Mouse (Mus musculus): ENCODE data around the gene Dnajc3.

The Dnajc3 gene

DNA sequence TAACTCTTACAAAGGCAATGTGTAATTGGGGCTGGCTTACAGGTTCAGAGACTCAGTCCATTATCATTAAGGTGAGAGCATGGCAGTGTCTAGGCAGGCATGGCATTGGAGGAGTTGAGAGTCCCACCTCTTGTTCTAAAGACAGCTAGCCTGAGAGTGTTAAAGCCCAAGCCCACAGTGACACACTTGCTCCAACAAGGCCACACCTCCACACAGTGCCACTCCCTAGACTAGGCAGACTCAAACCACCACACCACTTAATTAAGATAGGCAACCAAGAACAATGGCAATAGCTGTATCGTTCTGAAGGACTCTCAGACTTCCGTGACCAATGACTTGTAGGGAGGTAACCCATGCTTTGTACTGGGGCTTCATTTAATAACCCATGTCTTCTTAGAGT, 7.0 kb upstream of the Dnajc3 start:
- DNase-seq (ENCODE audit: low spot score in 2 of 2) = no peak

DNA sequence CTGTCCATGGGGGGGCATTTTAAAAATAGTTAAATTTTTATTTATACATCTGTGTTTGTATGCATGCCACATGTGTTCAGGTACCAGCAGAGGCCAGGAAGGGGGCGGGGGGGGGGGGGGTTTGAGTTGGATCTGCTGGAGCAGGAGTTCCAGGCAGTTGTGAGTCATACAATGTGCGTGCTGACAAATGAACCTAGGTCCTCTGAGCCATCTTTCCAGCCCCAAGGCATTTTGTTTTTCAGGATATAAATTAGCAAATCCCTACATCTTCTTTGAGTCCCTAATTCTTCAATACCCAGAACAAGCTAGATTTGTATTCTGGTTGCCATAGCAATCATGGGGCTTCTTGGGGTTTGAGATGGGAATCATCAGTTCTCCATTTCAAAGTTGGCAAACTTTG, 6.6 kb upstream of the Dnajc3 start:
- DNase-seq (ENCODE audit: low spot score in 2 of 2) = no peak

DNA sequence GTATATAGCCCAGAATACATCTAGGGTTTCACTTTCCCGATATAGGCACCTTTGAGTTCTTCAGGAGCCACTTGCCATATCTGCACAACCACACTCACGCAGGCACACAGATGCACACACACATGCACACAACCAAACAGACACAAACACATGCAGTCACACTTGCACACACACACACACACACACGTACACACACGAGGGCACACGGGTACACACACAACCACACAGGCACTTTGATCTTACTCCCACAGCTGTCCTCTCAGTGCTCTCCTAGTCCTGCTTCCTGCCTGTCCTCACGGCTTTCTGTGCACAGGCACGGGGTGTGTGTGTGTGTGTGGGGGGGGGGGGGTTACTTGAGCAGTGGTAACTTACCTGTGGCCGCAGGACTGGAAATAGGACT, 4.8 kb upstream of the Dnajc3 start:
- DNase-seq (ENCODE audit: low spot score in 2 of 2) = peak in 1 of 2 experiments; percentile 33

DNA sequence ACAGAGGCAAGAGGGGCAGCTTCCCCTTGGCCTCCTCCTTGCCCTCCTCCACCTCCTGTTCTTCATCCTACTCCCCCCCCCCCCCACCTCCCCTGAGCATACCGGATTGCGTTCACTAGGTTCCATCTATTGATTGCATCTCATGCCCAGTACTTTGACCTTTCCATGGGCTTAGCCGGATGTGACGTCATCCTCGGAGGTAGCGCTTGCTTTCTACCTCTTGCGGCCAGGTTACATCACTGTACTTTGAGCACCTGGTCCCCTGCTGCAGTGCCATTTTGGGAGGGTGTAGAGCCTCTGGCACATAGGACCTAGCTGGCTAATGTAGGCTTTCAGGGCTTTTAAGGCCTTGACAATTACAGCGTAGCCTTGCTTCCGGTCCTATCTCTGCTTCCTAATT, 3.1 kb upstream of the Dnajc3 start:
- no peak for DNase-seq (ENCODE audit: low spot score in 2 of 2)

DNA sequence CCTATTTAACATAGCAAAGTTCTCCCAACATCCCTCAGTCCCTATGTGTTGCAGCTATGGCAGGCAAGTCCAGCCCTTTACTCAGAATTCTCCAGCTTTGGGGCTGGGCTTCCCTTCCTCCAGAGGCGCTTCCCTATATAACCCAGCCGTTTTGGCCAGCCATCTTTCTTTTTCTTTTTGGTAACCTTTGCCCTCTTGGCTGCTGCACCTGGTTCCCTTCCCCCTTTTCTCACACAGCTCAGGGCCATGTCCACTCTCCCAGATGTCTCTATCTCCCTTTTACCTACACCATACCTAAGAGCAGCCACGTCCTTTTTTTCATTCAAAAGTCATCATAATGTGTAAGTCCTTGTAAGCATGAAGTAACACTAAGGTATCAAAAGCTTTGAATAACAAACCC, 1.5 kb upstream of the Dnajc3 start:
- DNase-seq (ENCODE audit: low spot score in 2 of 2) = no peak

DNA sequence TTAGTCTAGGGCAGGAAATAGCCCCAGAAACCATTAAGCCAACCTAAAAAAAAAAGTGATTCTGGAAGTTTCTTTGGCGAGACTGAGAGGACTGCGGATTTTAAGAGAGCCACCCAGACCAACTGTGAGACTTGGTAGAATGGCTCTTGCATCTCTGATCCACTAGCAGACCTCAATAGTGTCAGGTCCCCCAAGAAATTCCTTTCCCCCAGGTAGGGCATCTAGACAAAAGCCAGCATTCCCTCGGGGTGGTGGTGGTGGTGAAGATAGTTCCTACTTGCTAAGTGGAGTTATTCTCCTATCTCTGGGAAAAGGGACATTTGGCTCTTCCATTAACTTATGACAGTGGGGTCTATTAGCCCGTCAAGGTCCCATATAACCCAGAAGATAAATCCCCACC, 824 bp upstream of the Dnajc3 start:
- no peak for DNase-seq (ENCODE audit: low spot score in 2 of 2)

DNA sequence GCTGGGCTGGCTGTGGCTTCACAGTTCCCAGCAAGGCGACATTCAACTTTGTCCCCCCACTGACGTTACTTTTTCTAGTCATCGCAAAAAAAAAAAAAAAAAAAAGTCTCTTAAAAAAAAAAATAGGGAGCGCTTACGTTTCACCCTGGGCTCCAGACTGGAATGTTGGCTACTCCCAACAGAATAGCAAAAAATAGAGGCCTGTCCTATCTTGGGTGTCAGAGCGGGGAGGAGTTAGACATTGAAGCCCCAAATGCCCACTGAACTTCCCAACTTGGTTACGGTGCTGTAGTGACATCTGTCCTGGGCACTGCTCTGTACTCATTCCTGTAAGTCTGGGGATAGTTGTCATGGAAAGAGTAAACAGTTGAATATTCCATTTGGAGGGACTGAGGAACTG, 775 bp downstream of the Dnajc3 start:
- no peak for DNase-seq (ENCODE audit: low spot score in 2 of 2)

DNA sequence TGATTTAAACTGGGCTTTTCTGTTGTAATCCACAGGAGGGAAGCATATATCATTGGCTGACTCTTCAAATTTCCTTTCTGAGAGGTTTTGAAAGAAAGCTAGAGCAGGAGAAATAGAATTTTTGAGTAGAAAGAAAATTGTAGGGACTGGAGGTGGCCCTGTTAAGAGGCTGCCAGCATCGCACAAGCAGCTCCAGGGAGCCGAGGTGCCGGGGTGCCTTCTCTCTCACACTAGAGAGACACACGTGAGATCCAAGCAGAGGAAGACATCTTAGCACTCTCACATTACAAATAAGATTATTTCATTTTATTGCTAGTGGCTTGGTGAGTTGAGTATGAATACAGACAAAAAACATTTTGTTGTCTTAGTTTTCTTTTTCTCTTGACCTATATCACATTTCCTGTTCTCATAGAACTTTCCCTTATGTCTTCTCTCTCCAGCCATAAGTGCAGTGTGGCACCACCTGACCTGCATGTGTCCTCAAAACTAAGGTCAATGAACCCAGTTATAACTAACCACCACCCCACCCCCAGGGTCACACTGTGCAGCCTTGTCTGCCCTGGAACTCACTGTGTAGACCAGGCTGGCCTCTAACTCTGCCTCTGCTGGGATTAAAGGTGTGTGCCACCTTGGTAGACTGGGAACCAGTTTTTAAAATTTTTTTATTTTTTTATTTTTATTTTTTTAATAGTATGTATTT, 3.2 kb downstream of the Dnajc3 start:
- DNase-seq (ENCODE audit: low spot score in 2 of 2) = peak in 1 of 2 experiments; percentile 42

DNA sequence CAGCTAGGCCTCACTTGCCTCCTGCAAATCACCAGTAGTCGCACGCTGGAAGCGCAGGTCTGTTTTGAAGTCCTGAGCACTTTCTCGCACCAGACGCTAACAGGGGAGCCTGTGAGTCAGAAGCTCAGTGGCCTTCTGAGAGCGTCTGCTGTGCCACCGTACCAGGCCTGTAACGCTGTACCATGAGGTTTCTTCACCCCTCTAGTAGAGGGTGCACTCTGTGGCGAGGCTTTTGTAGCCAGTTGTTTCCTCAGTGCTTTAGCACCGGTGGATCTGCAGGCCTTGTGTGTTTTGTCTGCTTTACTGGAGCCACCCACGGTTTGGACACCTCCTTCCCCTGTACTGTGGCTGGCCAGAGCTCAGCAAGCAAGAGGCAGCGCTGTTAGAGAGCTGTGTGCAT, 4.3 kb downstream of the Dnajc3 start:
- DNase-seq (ENCODE audit: low spot score in 2 of 2) = no peak

DNA sequence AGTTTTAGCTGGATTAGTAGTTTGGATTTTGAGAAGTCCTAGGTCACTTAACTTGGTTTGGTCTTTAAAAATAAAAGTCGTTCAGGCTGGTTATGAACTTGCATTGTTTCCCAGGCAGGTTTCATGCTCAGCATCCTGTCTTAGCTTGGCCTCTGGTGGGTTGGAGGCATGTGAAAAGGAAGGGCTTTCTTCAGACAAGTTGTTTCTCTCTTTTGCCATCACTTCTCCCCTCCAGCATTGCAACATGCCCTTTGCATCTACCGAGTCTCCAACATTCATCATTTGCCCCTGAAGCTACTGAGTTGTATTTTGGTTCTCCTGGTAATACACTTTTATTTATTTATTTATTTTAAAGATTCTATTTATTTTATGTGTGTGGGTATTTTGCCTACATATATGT, 6.9 kb downstream of the Dnajc3 start:
- DNase-seq (ENCODE audit: low spot score in 2 of 2) = no peak

DNA sequence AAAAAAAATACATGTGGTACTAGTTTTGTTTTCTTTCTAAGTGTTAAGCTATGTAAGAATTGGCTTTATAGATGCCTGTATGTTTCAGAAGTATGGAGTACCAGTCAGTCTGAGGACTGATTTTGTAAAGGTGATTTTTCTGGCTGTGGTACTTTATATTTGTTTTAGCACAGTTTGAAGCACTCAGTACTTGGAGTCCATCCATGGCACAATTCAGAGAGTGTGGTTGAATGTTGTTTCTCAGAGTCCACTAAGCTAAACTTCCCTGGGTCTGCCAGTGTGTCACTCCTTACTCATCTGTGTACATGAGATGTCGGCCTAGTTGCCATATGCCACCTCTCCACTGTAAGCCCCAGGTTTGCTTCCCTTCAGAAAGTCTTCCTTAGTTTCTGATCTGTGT, 11.1 kb downstream of the Dnajc3 start:
- DNase-seq (ENCODE audit: low spot score in 2 of 2) = no peak

DNA sequence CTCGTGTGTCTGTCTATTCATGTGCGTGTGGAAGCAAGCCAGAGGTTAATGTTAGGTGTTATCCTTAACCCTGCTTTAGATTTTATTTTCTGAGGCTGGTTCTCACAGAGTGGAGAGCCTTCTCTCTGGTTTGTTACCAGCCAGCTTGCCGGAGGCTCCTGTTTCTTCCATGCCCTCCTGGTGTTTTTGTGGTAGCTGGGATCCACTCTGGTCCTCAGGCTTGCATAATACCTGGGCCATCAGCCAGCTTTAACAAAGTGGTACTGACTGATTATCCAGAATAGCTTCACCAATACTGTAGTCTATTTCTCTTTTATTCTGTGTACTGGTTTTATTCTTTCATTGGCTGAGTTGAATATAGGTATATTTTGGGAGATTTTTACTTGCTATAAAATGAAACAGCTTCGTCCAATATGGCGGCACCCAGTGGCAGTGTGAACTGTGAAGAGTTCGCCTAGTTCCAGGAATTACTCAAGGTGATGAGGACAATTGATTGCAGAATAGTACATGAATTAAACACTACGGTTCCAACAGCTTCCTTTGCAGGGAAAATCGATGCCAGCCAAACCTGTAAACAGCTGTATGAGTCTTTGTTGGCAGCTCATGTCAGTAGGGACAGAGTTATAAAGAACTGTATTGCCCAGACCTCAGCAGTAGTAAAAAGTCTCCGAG, 14.3 kb downstream of the Dnajc3 start:
- DNase-seq (ENCODE audit: low spot score in 2 of 2) = no peak

DNA sequence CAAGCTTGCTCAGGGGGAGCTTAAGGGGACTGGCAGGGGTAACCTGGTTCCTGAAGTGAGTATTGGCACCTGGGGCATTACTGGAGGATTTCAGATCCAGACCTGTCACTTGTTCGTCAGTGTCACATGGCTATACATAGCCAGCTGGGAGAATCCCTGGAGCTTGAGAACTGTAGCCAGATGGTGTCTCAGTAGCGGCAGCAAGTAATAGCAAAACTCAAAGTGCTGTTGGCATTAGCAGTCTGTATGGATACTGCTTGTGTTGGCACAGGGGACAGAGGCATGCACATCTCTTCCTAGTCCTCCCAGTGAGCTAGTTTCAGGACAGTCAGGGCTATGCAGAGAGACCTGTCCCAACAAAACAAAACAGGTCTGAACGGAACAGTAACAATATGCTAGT, 20.2 kb downstream of the Dnajc3 start:
- no peak for DNase-seq (ENCODE audit: low spot score in 2 of 2)

DNA sequence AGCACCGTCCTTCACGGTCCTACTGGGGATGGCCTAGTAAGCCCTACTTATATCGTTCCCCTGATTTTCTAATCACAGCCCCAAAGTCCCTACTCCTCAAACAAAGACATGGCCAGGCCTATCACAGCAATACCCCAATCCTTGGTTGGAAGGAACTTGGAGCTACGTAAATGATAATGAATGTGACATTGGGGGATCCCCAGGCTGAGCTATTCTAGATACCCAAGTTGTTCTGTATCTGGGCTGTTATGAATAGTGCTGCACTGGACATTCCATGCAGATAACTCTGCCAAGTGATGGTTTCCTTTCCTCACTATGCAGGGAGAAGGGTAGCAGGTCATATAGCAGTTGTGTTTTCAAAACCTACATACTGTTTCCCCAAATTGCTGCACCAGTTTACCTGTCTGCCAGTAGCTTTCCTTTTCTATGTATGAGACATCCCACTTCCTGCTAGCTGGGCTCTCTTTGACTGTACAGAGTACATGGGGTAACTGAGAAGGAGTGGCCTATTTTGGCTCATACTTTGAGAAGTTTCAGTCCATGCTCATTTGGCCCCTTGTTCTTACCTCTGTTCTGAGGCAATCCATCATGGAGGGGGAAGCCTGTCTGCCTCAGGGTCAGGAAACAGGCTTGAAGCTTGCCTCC, 27.7 kb downstream of the Dnajc3 start:
- no peak for DNase-seq (ENCODE audit: low spot score in 2 of 2)

DNA sequence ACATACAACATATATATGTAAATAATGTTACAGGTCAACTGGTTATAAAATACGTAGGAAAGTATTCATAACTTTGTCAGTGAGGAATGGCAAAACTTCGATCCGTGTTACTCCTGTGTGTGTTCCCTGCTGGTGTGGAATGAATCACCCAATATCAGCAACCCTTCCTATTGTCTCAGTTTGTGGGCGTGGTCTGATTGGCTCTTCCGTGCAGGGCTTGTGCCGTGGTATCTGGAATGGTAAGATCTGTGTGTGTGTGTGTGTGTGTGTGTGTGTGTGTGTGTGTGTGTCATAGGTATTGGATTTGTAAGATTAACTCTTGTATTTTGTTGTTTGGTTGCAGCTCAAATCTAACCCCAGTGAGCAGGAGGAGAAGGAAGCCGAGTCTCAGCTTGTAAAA, 29.9 kb downstream of the Dnajc3 start:
- DNase-seq (ENCODE audit: low spot score in 2 of 2) = no peak

DNA sequence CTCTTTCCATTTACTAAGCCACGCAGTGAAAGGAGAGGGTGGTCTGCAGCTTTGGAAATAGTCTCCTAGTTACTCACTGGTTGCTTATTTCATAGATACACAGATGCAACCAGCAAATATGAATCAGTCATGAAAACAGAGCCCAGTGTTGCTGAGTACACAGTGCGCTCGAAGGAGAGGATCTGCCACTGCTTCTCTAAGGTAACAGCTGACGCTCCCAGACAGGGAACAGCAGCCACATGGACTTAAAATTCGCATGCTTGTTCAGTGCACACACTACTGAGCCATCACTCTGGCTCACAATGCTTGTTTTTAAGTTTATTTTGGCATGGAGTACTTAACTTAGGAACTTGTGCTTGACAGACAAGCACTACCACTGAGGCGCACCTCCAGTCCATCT, 34.5 kb downstream of the Dnajc3 start:
- no peak for DNase-seq (ENCODE audit: low spot score in 2 of 2)

DNA sequence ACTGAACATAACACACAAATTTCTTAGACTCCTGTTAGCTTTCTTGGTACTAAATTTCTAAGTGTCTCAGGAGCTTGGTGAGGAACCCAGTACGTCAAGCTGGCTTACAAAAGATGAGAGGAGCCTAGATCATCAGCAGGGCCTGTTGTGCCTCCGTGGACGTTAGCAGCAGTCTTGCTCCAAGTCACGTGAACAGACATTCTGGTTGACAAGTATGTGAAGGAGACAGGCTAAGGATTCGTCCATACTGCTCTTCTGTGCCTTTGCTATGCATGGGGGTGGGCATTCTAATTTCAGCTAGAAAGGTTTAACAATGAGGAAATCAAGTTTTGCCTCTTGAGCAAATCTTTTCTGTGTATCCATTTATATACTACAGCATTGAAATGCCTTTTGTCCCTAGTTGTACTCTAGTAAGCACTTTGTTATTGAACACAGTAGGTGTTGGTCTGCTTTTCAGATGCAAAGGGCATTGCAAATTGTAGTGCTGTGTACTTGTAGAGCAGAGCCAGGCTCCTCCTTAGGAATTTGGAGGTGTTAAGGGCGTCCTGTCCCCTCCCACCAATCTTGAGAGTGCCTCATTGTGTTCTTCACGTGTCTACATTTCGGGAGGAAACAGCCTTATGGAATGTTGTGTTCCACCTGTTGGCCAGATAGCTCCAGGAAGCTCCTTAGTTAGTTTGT, 39.5 kb downstream of the Dnajc3 start:
- no peak for DNase-seq (ENCODE audit: low spot score in 2 of 2)

DNA sequence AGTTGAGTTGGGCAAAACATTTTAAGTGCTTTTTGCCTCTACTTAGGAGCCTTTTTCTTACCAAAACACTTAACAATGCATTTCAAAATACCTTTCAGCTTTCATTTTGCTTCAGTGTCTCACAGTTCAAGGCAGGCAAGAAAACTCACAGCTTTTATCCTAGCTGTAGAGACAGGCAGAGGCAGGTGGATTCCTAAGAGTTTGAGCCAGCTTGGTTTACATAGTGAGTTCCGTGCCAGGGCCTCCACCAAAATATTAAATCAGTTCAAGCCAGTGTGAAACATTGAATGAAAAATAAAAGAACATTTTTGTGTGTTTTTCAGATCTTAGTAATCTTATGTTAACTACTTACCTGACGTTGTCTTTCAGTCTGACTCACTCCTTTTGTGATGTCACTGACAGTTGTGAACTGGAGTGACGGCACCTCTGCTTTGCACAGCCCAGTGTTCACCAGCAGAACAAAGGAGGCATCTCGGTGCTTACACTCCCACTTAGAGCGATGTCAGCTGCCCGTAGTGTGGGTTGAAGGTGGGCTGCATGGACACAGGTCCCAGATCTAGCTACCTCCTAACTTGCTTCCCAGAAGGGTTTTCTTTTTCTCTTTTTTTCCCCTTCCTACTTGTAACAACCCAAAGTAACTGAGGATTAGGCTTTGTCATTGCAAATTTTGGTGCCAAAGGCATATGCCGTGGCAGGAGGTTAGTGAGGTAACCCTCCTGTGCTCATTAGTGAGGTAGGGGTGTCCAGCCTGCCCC, 42.0 kb downstream of the Dnajc3 start:
- no peak for DNase-seq (ENCODE audit: low spot score in 2 of 2)

DNA sequence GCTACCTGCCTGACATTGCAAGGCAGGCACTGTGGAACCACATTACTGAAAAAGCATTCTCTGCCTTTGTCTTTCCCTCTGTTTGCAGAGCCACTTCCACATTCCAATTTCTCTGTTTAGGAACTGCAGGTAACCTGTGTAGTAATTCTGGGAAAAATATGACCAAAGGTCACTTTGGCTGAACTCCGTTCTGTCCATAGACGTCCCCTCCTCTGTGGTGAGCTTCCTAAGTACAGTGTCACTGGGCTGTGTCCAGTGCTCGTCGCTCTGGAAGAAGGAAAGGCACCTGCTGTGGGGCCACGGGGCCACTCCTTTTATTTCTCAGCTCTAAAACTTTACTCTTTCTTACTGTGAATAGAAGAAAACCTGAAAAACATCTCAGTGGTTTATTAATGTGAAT, 42.6 kb downstream of the Dnajc3 start:
- no peak for DNase-seq (ENCODE audit: low spot score in 2 of 2)

DNA sequence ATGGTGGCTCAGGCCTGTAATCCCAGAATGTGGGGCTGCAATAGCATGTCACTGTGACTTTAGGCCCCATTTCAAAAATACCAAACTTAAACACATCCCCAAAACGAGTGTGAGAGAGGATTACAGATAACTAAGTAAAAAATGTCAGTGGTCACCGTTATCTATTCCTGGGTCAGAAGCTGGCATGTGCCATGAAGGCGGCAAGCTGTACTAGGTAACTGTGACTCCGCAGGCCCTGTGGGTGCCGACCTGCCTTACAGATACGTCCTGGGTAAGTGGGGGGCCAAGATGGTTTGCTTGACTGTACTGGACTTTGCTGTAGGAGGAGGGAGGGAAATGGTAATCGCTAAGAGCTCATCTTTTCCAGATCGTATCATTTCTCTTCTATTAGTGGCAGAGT, 43.1 kb downstream of the Dnajc3 start:
- DNase-seq (ENCODE audit: low spot score in 2 of 2) = peak in 1 of 2 experiments; percentile 22

DNA sequence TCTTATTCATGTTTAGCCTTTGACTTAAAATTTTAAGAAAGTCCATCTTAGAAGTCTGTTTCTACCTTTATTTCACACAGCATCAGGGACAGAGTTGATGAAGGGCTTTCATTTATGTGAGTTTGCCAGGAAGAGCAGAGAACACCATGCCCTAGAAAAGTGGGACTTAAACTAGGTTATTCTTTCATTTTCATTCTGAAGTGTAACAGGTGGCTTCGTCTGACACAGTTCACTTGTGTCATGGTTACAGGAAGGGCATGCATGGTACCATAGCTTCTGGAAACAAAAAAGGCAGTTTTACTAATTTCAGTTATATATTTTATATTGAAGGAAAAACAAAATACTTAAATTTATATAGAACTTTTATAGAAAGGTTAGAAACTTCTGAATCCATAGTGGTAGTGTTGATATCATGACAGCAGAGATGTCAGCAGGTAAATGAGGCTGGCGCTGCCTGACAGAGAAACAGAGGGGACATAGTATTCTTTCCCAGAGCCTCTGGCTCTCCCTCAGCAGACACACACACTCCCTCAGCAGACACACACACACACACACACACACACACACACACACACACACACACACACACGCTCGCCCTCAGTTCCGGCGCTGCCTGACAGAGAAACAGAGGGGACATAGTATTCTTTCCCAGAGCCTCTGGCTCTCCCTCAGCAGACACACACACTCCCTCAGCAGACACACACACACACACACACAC, 44.1 kb downstream of the Dnajc3 start:
- DNase-seq (ENCODE audit: low spot score in 2 of 2) = peak in 1 of 2 experiments; percentile 34

Measured in thymus, postnatal 10 days (tissue).